Mouse (Mus musculus): ENCODE measurements around the gene Usp15. TPM values are rescaled to one million over a fixed set of nuclear protein-coding genes. Genes with fewer than 3 reads are reported as not detected.

The Usp15 gene
- total and polyA plus RNA-seq, 2 experiments = 4.5 to 53.0 TPM

DNA sequence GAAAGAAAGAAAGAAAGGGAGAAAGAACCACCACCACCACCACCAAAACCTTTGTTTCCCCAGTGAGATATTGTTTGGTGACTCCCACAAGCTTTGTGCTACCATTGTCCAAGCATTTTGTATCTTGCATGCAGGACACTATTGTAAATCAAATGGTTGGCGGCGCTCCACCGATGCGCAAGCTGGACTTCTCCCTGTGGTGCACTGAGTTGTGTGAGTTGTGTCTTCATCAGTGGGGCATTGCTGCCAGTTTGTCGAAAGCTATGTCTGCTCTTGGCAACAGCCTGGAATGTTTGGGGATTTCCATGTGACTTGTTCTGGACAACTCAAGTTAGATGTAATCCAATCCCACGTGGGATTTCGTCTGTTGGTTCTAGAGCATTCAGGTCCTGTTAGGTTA, 102.3 kb downstream of the Usp15 start:
- WGBS = 59% methylated on average over 7 of the region's 7 CpGs
- H3K27ac ChIP-seq (replicated peaks; ENCODE audit: insufficient read depth, low read depth, low read length) = no peak overlapping the region
- H3K4me1 ChIP-seq (ENCODE audit: control insufficient read depth, insufficient read depth, low read length) = no peaks in the 10 kb centered on the region
- no peak for DNase-seq (ENCODE audit: extremely low read depth, low read depth, low spot score)
- no peaks in the 10 kb centered on the region for H3K79me2 ChIP-seq (ENCODE audit: control insufficient read depth, insufficient read depth, low read length)
- no peak overlapping the region for H3K4me3 ChIP-seq (ENCODE audit: insufficient read depth, low read depth, low read length)
- H3K27me3 ChIP-seq (ENCODE audit: control insufficient read depth, insufficient read depth, low read length) = no peaks in the 10 kb centered on the region
- no peak for TF ChIP-seq CTCF (IDR thresholded peaks at IDR 0.05; ENCODE audit: low read depth, low read length)
- no peak for TF ChIP-seq POLR2A (IDR thresholded peaks at IDR 0.05; ENCODE audit: extremely low read depth, insufficient read depth, low read length)
- no peaks in the 10 kb centered on the region for H3K36me3 ChIP-seq (ENCODE audit: control insufficient read depth, insufficient read depth, low read length)
- no peak overlapping the region for H3K9ac ChIP-seq (ENCODE audit: low read depth, low read length)

DNA sequence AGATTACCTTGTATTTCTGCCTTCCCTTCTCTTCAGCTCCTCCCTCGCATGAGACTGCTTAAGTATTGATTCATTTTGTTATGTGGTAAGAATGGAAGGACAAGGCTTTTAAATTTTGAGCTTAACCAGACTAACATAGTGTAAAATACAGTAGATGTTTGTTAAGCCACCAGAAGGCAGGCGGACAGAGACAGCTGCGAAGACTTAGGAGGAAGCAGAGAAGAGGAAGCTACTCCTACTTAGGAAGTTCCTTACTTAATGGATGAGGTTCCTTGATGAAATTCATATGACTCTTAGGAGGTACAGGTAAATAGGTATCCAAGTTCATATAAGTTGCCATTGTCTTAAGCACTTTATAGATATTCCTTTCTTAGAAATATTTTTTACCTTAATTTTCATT, 104.2 kb downstream of the Usp15 start:
- no peaks in the 10 kb centered on the region for H3K4me1 ChIP-seq (ENCODE audit: control insufficient read depth, insufficient read depth, low read length)
- 66% methylated on average over 3 of the region's 3 CpGs for WGBS

DNA sequence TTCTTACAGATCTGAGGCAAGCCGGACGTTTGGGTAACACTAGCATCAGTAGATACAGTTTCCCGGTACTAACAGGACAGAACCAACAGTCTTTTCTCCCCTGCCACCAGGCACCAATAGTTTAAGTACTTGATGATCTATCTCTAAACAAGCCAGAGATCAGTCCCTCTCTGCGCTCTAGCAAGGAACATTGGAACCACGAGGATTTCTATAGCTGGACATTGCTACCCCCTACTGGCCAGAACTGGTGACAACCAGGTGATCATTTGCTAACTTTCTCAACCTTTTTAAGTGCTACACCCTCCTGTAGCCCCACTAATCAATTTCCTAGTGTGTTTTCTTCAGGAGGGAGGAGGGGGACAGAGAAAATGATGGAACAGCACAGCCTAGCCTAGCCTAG, 105.1 kb downstream of the Usp15 start:
- Histone ChIP-seq H3K27ac (replicated peaks; ENCODE audit: insufficient read depth, low read depth, low read length) (no peak overlapping the region), H3K36me3 (ENCODE audit: control insufficient read depth, insufficient read depth, low read length) (no peaks in the 10 kb centered on the region), H3K9ac (ENCODE audit: low read depth, low read length) (no peak overlapping the region), H3K79me2 (ENCODE audit: control insufficient read depth, insufficient read depth, low read length) (no peaks in the 10 kb centered on the region), H3K4me3 (ENCODE audit: insufficient read depth, low read depth, low read length) (no peak overlapping the region), H3K27me3 (ENCODE audit: control insufficient read depth, insufficient read depth, low read length) (no peaks in the 10 kb centered on the region), H3K4me1 (ENCODE audit: control insufficient read depth, insufficient read depth, low read length) (no peaks in the 10 kb centered on the region)
- DNase-seq (ENCODE audit: extremely low read depth, low read depth, low spot score) = peak; percentile 59
- TF ChIP-seq POLR2A (IDR thresholded peaks at IDR 0.05; ENCODE audit: extremely low read depth, insufficient read depth, low read length) = no peak
- peak; percentile 40; the same call in 1 of the 2 replicates for TF ChIP-seq CTCF (IDR thresholded peaks at IDR 0.05; ENCODE audit: low read depth, low read length)
- 44% methylated on average over 5 of the region's 5 CpGs for WGBS

More for the DNA sequence above, 104.2 kb downstream of the Usp15 start:
- Histone ChIP-seq H3K36me3 (ENCODE audit: control insufficient read depth, insufficient read depth, low read length) (no peaks in the 10 kb centered on the region), H3K4me3 (ENCODE audit: insufficient read depth, low read depth, low read length) (no peak overlapping the region), H3K27ac (replicated peaks; ENCODE audit: insufficient read depth, low read depth, low read length) (no peak overlapping the region), H3K79me2 (ENCODE audit: control insufficient read depth, insufficient read depth, low read length) (no peaks in the 10 kb centered on the region), H3K27me3 (ENCODE audit: control insufficient read depth, insufficient read depth, low read length) (no peaks in the 10 kb centered on the region), H3K9ac (ENCODE audit: low read depth, low read length) (no peak overlapping the region)
- TF ChIP-seq CTCF (IDR thresholded peaks at IDR 0.05; ENCODE audit: low read depth, low read length) (no peak), POLR2A (IDR thresholded peaks at IDR 0.05; ENCODE audit: extremely low read depth, insufficient read depth, low read length) (no peak)
- no peak for DNase-seq (ENCODE audit: extremely low read depth, low read depth, low spot score)

DNA sequence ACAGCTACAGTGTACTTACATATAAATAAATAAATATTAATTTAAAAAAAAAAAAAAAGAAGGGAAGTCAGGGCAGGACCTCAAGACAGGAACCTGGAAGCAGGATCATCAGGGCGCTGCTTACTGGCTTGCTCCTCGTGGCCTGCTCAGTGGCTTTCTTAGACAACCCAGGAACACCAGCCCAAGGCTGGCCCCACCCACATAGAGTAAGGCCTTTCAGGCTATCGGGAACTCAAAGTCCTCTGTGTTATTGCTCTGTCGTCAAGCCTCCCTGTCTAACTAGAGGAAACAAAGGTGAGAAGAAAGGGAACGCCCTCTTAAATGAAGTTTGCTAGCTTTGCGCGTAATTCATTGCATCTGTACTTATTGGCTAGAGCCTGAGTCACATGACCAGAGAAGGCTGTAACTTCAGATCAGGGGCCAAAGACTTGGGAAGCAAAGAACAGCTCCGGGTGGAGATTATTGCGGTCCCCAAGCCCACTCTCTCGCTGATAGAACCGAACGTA, 107.3 kb downstream of the Usp15 start:
- Histone ChIP-seq H3K27ac (replicated peaks; ENCODE audit: insufficient read depth, low read depth, low read length) (no peak overlapping the region), H3K79me2 (ENCODE audit: control insufficient read depth, insufficient read depth, low read length) (no peaks in the 10 kb centered on the region), H3K9ac (ENCODE audit: low read depth, low read length) (no peak overlapping the region), H3K27me3 (ENCODE audit: control insufficient read depth, insufficient read depth, low read length) (no peaks in the 10 kb centered on the region), H3K4me1 (ENCODE audit: control insufficient read depth, insufficient read depth, low read length) (no peaks in the 10 kb centered on the region), H3K36me3 (ENCODE audit: control insufficient read depth, insufficient read depth, low read length) (no peaks in the 10 kb centered on the region), H3K4me3 (ENCODE audit: insufficient read depth, low read depth, low read length) (no peak overlapping the region)
- no peak for TF ChIP-seq POLR2A (IDR thresholded peaks at IDR 0.05; ENCODE audit: extremely low read depth, insufficient read depth, low read length)
- TF ChIP-seq CTCF (IDR thresholded peaks at IDR 0.05; ENCODE audit: low read depth, low read length) = no peak
- DNase-seq (ENCODE audit: extremely low read depth, low read depth, low spot score) = no peak
- 86% methylated on average over 12 of the region's 12 CpGs for WGBS

DNA sequence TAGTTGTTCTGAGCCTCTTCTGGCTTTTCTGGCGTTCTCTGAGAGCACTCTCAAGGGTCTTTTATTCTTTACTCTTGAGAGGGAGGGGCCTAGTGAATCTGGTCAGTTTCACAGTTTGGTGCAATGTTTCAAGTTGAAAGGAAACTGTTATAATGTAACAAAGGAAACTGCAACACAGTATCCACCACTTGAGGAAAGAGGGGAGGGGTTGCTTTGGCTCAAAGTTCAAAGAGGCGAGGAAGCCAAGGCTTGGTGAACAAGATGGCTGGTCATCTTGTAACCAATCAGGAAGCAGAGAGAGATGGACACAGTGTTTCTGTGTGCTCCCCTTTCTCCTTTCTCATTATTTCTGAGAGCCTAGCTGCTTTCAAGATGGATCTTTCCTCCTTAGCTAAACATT, 109.9 kb downstream of the Usp15 start:
- Histone ChIP-seq H3K9ac (ENCODE audit: low read depth, low read length) (no peak overlapping the region), H3K27me3 (ENCODE audit: control insufficient read depth, insufficient read depth, low read length) (peaks cover 3% of the 10 kb centered on the region; the same call in 1 of the 2 replicates), H3K4me3 (ENCODE audit: insufficient read depth, low read depth, low read length) (no peak overlapping the region), H3K36me3 (ENCODE audit: control insufficient read depth, insufficient read depth, low read length) (no peaks in the 10 kb centered on the region), H3K4me1 (ENCODE audit: control insufficient read depth, insufficient read depth, low read length) (no peaks in the 10 kb centered on the region), H3K79me2 (ENCODE audit: control insufficient read depth, insufficient read depth, low read length) (no peaks in the 10 kb centered on the region), H3K27ac (replicated peaks; ENCODE audit: insufficient read depth, low read depth, low read length) (no peak overlapping the region)
- DNase-seq (ENCODE audit: extremely low read depth, low read depth, low spot score) = no peak
- WGBS = 93% methylated on average over 2 of the region's 2 CpGs
- TF ChIP-seq CTCF (IDR thresholded peaks at IDR 0.05; ENCODE audit: low read depth, low read length) (no peak), POLR2A (IDR thresholded peaks at IDR 0.05; ENCODE audit: extremely low read depth, insufficient read depth, low read length) (no peak)

DNA sequence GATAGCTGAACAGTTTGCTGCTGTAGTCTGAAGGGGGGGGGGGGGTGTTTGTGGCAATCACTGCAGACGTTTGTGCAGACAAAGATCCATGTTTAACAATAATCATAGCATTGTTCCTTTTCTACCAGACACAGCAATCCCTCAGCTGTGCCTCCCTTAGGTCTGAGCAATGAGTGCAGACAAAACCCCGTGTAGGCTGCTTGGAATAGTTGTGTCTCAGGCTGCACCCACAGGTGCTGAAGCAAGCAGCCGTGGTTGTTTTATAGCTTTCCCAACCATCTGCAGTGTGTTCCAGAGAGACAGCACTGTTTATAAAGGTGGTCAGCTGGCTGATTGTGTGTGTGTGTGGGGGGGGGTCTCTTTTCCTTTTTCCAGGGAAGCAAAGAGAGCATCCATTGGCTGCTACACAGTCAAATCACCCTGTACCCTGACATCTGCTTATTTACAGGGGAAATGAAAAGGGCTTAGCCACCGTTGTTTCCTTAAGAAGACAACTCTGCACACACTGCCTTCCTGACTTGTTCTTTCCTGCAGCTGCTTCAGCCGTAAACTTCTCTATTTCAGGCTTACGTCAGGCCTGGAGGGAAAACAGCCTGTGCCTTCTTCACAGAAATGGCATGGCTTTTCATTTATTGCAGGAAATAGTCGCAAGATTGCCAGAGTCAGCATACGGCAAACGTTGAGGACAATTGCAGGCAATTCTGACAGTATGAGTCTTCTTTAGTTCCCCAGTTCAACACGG, 111.7 kb downstream of the Usp15 start:
- Histone ChIP-seq H3K36me3 (ENCODE audit: control insufficient read depth, insufficient read depth, low read length) (no peaks in the 10 kb centered on the region), H3K27ac (replicated peaks; ENCODE audit: insufficient read depth, low read depth, low read length) (no peak overlapping the region), H3K27me3 (ENCODE audit: control insufficient read depth, insufficient read depth, low read length) (peaks cover 3% of the 10 kb centered on the region; the same call in 1 of the 2 replicates), H3K9ac (ENCODE audit: low read depth, low read length) (no peak overlapping the region), H3K4me3 (ENCODE audit: insufficient read depth, low read depth, low read length) (no peak overlapping the region), H3K79me2 (ENCODE audit: control insufficient read depth, insufficient read depth, low read length) (no peaks in the 10 kb centered on the region), H3K4me1 (ENCODE audit: control insufficient read depth, insufficient read depth, low read length) (no peaks in the 10 kb centered on the region)
- no peak for TF ChIP-seq POLR2A (IDR thresholded peaks at IDR 0.05; ENCODE audit: extremely low read depth, insufficient read depth, low read length)
- TF ChIP-seq CTCF (IDR thresholded peaks at IDR 0.05; ENCODE audit: low read depth, low read length) = no peak
- WGBS = 73% methylated on average over 10 of the region's 10 CpGs
- DNase-seq (ENCODE audit: extremely low read depth, low read depth, low spot score) = no peak

All from liver, adult 2 months (tissue).